Mouse (Mus musculus) spleen, adult 2 months (tissue): ENCODE measurements around the gene Smpd3. TPM values are rescaled to one million over a fixed set of nuclear protein-coding genes. Genes with fewer than 3 reads are reported as not detected.

ENCODE experiments used
- DNase-seq, 2 experiments: peaks; one replicate each; pipeline versions ENCODE4 v3.0.0 to v3.0.0-alpha.2; 2012 to 2021; ENCODE audit warnings: low spot score in 2 of 2, low read depth in 1 of 2
- H3K27ac ChIP-seq: fragments of 200-500 bp; 2 replicates; pipeline ENCODE4 v1.5.1; 2012; ENCODE audit warnings: low read length, inconsistent platforms; ENCODE audit not compliant: insufficient read depth
- H3K27me3 ChIP-seq: fragments of 200-500 bp; 2 replicates; pipeline ENCODE4 v1.6.1; 2012; ENCODE audit warnings: mild to moderate bottlenecking, moderate library complexity, low read length, inconsistent platforms; ENCODE audit not compliant: control insufficient read depth, insufficient read depth
- H3K36me3 ChIP-seq: fragments of 200-500 bp; 2 replicates; pipeline ENCODE4 v1.6.1; 2012; ENCODE audit warnings: mild to moderate bottlenecking, low read length, inconsistent platforms; ENCODE audit not compliant: control insufficient read depth, insufficient read depth
- H3K4me1 ChIP-seq: fragments of 200-500 bp; 2 replicates; pipeline ENCODE4 v1.6.1; 2011; ENCODE audit warnings: inconsistent platforms; ENCODE audit not compliant: control insufficient read depth, insufficient read depth, insufficient read length
- H3K4me3 ChIP-seq: fragments of 200-500 bp; 2 replicates; pipeline ENCODE4 v1.5.1; 2011; ENCODE audit warnings: mild to moderate bottlenecking, inconsistent platforms; ENCODE audit not compliant: insufficient read depth, insufficient read length; ENCODE audit errors: extremely low read depth
- CTCF ChIP-seq: fragments of 200-500 bp; IDR thresholded peaks from 2 replicates; pipeline ENCODE4 v1.5.1; 2011; ENCODE audit warnings: mild to moderate bottlenecking, inconsistent platforms; ENCODE audit not compliant: insufficient read depth, insufficient read length, insufficient replicate concordance; ENCODE audit errors: extremely low read depth
- POLR2A ChIP-seq: fragments of 200-500 bp; IDR thresholded peaks from 2 replicates; pipeline ENCODE4 v1.6.1; 2011; ENCODE audit warnings: low read depth, low read length, inconsistent platforms
- WGBS: fragments of 180-500 bp; shearing (Covaris S2); methylation state at CpG from one replicate; pipeline ENCODE4 v1.1.7; 2018; 5-methylcytosine and 5-hydroxymethylcytosine counted together
- polyA plus RNA-seq: library from polyadenylated mRNA; depleted of rRNA; stranded (reverse); fragments of >200 nt; gene quantifications from 2 replicates; pipeline ENCODE4 v1.2.3, GENCODE M21; 2012

The Smpd3 gene
- polyA plus RNA-seq, 1 experiment = 1.1 TPM

DNA sequence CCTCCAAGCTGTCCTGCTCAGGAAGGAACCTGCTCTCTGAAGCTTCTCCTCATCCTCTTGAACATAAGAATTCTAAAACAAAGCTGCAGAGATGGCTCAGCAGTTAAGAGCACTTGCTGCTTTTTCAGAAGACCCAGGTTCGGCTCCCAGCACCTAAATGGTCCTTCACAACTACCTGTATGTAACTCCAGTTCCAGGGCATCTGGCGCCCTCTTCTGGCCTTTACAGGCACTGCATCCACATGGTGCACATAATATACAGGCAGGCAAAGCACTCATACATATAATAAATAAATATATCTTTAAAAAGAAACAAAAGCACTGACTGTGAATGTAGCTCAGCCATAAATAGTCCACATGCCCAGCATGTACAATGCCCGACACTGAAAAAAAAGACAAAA is 30.7 kb upstream of the Smpd3 start:
- no peak overlapping the region for H3K4me3 ChIP-seq
- DNase-seq = no peak
- no peaks in the 10 kb centered on the region for H3K36me3 ChIP-seq
- H3K4me1 ChIP-seq = peaks cover 4% of the 10 kb centered on the region; the same call in 1 of the 2 replicates
- no peak for TF ChIP-seq POLR2A
- no peak for TF ChIP-seq CTCF
- no peaks in the 10 kb centered on the region for H3K27me3 ChIP-seq
- no peak overlapping the region for H3K27ac ChIP-seq
- 71% methylated on average over 3 of the region's 3 CpGs for WGBS

DNA sequence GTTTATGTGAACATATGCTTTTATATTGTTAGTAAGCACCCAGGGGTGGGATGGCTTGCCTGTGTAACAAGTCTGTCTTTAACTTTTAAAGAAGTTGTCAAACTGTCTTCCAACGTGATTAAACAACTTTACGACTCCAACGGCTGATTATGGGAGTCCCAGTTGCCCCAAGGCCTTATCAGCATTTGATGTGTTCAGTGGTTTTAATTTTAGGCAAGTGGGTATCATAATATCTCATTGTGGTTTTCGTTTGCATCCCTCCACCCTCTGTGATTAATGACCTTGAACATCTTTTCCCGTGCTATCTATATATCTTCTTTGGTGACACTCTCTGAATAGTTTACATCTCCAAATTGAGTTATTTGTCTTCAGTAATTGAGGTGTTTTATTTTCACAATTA is 27.0 kb upstream of the Smpd3 start:
- WGBS = 62% methylated on average over 5 of the region's 5 CpGs
- no peak overlapping the region for H3K4me3 ChIP-seq
- no peak for DNase-seq
- H3K27me3 ChIP-seq = no peaks in the 10 kb centered on the region; the same call in 1 of the 2 replicates
- H3K27ac ChIP-seq = no peak overlapping the region
- peaks cover 4% of the 10 kb centered on the region; the same call in 1 of the 2 replicates for H3K4me1 ChIP-seq
- H3K36me3 ChIP-seq = no peaks in the 10 kb centered on the region
- TF ChIP-seq CTCF (no peak), POLR2A (no peak)

DNA sequence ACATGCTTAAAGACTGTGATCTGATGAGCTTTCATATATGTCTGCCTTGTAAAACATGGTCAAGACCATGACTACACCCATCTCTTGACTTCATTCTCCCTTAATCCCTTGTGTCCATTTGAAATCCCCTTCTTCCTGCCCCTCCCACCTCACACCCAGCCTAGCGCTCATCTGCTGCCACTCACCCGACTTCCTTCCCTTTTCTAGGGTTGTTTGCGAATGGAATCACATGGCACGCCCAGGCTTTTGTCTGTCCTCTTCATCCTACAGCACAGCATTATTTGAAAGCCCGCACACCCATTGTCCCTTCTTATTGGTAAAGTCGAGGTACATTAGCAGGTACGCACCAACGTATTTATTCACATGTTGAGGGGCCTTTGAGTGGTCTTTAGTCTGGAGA is 26.5 kb upstream of the Smpd3 start:
- Histone ChIP-seq H3K4me3 (no peak overlapping the region), H3K36me3 (no peaks in the 10 kb centered on the region), H3K27me3 (no peaks in the 10 kb centered on the region; the same call in 1 of the 2 replicates), H3K27ac (no peak overlapping the region), H3K4me1 (peaks cover 4% of the 10 kb centered on the region; the same call in 1 of the 2 replicates)
- TF ChIP-seq CTCF = no peak
- no peak for TF ChIP-seq POLR2A
- no peak for DNase-seq
- 47% methylated on average over 8 of the region's 8 CpGs for WGBS

DNA sequence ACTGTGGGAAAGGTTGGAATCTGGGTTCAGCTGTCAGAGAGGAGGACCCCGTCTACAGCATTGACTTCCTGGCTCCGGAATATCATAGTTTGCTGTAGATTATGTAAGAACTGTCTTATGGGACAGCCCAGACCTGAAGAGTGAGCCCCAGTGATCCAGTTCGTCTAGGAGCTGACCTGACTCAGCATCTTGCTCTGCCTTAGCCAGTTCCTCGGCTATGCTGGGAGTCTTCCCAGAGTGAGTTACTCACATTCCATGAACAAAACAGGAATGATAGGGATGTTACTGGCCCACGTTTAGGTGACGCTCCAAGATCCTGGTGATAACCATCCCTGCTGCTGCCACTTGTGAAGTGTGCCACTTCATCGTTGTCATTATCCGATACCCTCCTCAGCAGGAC is 25.5 kb upstream of the Smpd3 start:
- 81% methylated on average over 8 of the region's 8 CpGs for WGBS
- Histone ChIP-seq H3K27ac (no peak overlapping the region), H3K36me3 (no peaks in the 10 kb centered on the region)

DNA sequence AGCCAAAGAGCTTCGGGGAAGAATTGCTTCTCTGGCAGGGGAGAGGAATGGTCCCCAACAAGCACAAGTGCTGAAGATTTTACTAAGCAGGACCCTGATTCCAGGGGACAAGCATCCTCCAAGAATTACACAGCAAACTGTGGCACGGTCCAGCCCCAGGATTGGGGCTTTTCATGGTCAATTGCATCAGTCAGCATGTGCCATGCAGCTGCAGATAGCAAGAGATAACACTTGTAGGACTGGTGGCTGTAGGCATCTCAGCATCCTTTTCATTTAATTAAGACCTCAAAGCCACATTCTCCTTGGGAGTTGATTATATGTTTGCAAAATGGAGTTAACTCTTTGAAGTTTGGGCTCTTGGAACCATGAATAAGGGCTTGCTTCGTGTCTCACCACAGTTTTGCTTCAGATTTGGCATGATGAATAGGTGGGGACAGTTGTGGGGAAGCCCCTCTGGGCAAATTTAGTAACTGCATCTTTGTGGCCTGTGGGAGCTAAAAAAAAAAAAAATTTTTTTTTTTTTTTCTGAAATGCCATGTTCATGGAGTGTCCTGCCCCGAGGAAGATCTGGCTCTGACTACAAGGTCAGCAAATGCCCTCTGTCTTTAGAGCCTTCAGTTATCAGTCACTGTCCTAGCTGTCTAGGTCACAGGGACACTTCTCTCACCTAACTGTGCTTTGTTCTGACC is 22.0 kb upstream of the Smpd3 start:
- no peak for TF ChIP-seq CTCF
- no peak for TF ChIP-seq POLR2A
- Histone ChIP-seq H3K27ac (no peak overlapping the region), H3K27me3 (no peaks in the 10 kb centered on the region; the same call in none of the 2 replicates), H3K4me1 (peaks cover 4% of the 10 kb centered on the region; the same call in 1 of the 2 replicates), H3K36me3 (no peaks in the 10 kb centered on the region), H3K4me3 (no peak overlapping the region)
- no peak for DNase-seq
- 49% methylated on average over 4 of the region's 4 CpGs for WGBS

More for the DNA sequence above, 25.5 kb upstream of the Smpd3 start:
- DNase-seq = no peak
- TF ChIP-seq POLR2A (no peak), CTCF (no peak)
- Histone ChIP-seq H3K4me1 (peaks cover 4% of the 10 kb centered on the region; the same call in 1 of the 2 replicates), H3K27me3 (no peaks in the 10 kb centered on the region; the same call in 1 of the 2 replicates), H3K4me3 (no peak overlapping the region)

DNA sequence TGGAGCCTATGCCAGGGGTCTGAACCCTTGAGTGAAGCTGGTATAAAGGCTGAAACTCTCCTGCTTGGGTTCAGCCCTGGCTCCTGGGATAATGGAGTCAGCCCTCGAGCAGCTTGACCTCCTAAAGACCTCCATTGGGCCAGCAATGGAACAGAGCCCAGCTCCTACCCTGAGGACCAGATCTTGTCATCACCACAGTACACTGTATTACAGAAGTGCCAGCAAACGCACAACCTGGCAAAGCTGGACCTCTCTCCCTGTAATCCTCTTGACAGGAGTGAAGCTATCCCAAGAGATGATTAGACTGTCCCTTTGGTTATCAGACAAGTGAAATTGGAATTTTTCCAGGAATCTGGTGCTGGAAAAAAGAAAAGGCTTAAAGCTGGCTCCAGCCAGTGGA is 13.3 kb upstream of the Smpd3 start:
- no peaks in the 10 kb centered on the region for H3K36me3 ChIP-seq
- H3K4me3 ChIP-seq = no peak overlapping the region
- DNase-seq = no peak
- no peaks in the 10 kb centered on the region; the same call in 1 of the 2 replicates for H3K4me1 ChIP-seq
- TF ChIP-seq CTCF (no peak), POLR2A (no peak)
- H3K27ac ChIP-seq = no peak overlapping the region
- WGBS = 64% methylated on average over 2 of the region's 2 CpGs
- H3K27me3 ChIP-seq = no peaks in the 10 kb centered on the region

DNA sequence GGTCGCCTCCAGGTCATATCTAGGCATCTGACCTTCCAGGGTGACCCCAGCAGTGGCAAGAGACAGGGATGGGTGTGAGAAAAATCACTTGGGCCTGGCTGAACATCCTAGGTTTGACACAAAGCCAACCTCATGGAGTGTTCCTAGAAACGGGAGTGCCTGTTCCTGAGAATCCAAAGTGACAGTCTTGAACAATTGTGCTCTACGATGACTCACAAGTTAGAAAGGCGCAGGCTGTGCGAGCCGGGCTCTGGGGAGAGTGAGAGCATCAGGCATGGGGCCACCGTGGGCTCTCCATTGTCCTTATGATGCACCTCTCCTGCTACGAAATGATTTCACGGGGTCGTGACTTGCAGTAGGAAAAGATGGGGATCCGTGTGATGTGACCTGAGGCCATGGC is 11.6 kb upstream of the Smpd3 start:
- no peak overlapping the region for H3K27ac ChIP-seq
- DNase-seq = no peak
- H3K4me3 ChIP-seq = no peak overlapping the region
- H3K36me3 ChIP-seq = no peaks in the 10 kb centered on the region
- no peaks in the 10 kb centered on the region for H3K27me3 ChIP-seq
- TF ChIP-seq POLR2A (no peak), CTCF (no peak)
- no peaks in the 10 kb centered on the region; the same call in 1 of the 2 replicates for H3K4me1 ChIP-seq
- 69% methylated on average over 11 of the region's 11 CpGs for WGBS
